Mouse (Mus musculus): Measurements from ENCODE around the gene Glrp1. TPM values are rescaled to one million over a fixed set of nuclear protein-coding genes. Genes with fewer than 3 reads are reported as not detected.

The Glrp1 gene
- total RNA-seq, 2 experiments from 2014 or later: not detected

DNA sequence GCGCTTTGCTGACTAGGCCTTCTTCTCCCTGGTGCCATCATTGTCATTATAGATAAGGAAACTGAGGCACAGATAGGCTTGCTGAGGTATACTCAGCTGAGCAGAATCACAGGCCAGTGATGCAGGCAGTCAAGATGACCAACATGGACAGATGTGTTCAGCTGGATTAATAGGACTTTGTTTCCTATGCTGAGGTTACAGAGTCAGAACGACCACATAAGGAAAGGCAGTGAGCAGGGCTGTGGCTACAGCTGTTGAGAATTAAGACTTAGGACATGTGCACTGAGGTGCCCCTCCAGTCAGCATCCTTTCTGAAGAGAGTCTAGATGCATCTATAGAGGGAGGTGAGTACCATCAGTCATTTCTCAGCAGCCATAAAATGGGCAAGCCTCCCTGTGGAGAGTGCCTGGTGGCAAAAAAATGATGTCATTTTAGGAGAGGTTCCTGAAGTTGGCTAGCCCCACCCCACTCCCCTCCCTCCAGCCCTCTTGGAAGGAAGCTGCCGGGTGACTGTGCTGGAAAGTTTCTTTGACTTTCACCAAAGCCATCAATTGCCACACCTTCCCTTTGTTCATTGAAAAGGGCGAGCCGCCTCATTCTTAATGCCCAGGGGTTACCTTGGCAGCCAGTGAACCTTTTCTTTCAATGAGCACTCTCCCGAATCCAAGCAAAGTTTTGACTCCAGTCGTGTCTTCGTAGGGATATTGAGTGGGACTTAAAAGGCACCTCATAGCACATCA lies 43.4 kb downstream of the Glrp1 start:
- ATAC-seq (replicated peaks; ENCODE audit: low FRiP score, poor library complexity, severe bottlenecking): no peak

DNA sequence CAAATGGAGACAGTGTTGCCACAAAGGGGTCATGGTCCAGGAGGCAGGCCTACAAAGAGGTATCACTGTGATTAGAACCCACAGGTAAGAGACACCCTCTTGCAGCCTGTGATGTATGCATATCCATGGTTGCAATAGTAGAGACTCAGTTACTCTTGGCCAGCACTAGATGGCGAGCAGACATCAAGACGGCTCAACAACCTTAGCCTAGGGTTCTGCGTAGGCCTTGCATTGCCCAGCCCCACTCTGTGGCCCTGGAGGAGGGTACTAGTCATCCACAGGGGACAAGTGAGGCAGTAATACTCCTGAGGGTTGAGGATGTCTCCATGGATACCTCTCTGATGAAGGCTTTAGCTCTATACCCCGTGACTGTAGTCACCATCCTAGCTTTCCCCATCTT lies 44.1 kb downstream of the Glrp1 start:
- 0 out of 2 replicates have a peak, but pooled peaks have one; percentile 31 for ATAC-seq (replicated peaks; ENCODE audit: low FRiP score, poor library complexity, severe bottlenecking)

DNA sequence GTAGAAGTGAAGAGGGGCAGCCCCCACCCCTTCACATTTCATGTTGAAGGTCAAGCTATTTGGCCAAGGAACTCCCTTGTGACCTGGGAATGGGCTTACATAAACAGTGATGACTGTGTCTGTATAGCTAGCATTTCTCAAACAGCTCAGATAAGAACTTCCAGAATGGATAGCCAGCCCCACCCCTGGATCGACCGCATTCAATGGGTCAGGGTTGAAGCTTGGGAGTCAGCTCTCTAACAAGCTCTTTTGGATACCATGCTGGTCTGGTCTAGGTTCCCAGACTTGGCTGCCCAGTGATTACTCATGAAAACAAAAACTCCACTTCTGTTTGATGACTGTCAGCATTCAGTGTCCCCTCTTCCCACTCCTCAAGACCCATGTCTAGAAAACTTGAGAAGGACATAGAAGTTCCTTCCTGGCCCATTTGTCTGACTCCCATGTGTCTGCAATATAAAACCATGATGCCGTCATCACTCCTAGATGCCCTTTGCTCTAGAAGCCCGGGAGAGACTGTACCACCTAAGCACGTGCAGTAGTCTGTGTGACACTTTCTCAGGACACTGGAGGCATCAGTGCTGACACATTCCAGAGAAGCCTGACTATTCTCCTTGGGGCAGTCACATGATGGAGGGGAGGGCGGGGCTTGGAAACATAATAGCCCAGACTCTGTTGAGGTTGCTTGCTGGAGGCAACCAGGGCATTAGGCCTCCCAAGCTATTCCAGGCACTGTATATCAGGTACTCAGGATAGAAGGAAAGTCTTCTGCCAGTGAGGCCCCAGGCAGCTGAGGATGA lies 45.6 kb downstream of the Glrp1 start:
- ATAC-seq (replicated peaks; ENCODE audit: low FRiP score, poor library complexity, severe bottlenecking): no peak

DNA sequence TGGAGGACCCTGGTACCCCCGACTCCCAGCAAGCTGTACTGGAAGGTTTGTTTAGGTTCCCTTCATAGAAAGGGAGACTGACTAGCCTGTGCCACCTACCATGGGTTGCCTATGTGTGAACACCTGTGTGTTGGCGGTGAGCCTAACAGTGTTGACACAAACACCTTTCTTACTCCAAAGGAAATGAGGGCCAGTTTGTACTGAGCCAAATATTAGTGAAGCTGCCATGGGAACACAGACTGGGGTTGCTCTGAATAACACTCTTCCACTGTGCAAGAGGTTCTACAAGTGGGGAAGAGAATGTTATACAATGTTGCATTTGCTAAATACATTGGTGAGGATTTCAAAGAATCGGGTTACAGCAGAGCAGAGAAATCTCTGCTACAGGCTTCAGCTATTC lies 46.6 kb downstream of the Glrp1 start:
- ATAC-seq (replicated peaks; ENCODE audit: low FRiP score, poor library complexity, severe bottlenecking): no peak

DNA sequence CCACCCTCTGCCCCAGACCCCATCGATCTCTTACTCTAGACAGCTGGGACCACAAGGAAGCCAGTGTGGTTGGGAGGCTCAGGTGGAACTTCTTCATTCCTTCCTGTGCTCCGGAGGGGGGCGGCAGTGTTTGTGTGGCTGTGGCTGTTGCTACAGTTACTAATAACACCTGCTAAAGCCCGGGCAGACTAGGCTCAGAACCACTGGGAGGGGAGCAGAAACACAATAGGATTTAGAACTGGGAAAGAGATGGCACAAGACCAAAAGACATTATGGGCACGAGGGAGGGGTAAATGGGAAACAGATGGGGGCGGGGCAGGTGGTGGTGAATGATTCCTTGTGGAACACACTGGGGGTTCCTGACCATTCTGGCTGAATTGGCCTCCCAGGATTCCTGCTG lies 47.4 kb downstream of the Glrp1 start:
- no peak for ATAC-seq (replicated peaks; ENCODE audit: low FRiP score, poor library complexity, severe bottlenecking)

DNA sequence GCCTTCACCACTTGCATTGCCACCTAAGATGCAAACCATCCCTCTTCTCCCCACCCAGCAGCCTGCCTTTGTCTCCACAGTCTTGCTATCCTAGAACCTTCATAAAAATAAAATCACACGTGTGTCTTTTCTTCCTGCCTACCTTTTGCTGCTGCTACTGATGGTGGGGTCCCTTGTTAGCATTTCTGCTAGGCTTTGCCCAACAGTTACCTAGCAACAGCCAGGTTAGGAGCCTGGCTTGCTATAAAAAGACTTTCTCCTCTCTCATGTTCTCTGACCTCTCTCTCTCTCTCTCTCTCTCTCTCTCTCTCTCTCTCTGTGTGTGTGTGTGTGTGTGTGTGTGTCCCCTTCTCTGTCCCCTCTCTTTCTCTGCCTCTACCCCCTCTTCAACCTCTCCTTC lies 48.8 kb downstream of the Glrp1 start:
- ATAC-seq (replicated peaks; ENCODE audit: low FRiP score, poor library complexity, severe bottlenecking): no peak

DNA sequence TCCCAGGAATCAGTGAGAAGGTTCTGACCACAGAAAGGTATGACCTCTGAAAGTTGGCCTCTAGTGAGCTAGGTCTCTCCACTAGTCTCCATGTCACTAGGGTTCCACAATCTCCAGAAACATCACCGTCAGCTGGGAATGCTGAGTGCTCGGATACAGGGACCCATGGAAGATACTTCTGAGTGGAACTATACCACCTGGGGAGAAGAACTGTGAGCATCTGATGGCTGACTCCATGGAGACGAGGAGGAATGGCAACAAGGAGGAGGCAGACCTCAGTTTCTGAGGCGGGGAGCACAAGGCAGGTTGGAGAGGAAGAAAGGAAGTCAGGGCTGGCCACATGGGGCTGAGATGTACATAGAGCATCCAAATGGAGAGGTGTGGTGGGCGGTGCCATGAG lies 50.2 kb downstream of the Glrp1 start:
- no peak for ATAC-seq (replicated peaks; ENCODE audit: low FRiP score, poor library complexity, severe bottlenecking)

DNA sequence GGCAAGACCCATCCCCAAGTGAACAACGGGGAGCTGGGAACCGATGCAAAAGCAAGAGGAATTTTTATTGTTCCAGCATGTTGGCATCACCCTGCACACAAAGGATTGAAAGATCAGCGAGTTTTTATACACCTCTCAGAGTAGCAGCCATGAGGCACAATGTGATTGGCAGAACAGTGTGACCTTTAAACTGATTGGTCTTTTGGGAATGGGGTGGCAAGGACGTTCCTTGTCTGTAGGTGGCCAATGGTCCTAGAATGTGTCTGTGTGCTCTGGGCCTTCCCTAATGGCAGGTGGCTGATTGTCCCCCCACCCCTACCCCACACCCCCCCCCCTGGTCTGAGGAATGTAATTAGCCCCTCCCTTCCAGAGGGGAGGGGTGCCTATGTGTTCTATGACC lies 50.7 kb downstream of the Glrp1 start:
- no peak for ATAC-seq (replicated peaks; ENCODE audit: low FRiP score, poor library complexity, severe bottlenecking)

DNA sequence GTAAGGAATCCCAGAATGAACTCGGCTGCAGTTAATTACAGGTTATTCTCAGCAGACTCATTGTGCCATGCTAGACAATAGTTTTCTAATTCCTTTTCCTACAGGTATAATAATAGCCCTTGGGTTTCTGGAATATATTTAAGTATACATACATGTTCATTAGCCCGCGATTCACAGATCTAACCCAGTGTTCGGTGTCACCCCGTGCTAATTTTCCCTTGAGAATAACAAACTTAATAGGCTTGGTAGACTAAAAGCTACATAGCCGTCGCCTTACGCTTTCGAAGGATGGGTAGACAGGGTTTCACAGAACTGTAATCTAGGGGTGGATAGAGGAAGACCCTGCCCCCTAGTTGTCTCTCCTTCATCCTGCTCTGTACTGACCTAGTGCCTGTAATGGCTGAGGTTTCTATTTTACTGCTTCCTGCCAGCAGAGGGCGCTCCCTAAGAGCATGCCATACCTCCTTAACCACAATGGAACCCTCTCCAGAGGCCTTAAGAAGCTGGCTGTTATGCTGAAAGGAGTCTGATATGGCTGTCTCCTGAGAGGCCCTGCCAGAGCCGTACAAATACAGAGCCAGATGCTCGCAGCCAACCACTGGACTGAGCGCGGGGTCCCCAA lies 53.3 kb downstream of the Glrp1 start:
- ATAC-seq (replicated peaks; ENCODE audit: low FRiP score, poor library complexity, severe bottlenecking): peak; percentile 64; the same call in 1 of the 2 replicates

DNA sequence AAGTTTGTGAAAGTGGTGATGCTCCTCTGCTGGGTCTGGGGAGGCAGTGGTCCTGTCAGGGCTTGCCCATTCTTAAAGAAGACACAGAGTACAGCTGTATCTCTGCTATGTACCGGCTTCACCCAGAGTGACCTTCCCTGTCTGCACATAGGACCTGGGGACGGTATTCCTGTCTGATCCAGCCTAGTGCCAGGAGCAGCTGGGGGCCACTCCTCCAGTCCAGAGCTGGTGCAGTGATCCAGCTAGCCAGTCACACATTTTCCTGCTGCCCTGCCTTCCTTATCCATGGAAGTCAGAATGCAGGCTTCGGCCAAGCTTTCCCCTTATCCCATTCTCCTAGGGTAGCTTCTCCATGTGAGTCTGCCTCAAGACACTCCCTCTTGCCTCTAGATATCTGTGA lies 54.1 kb downstream of the Glrp1 start:
- ATAC-seq (replicated peaks; ENCODE audit: low FRiP score, poor library complexity, severe bottlenecking): no peak

DNA sequence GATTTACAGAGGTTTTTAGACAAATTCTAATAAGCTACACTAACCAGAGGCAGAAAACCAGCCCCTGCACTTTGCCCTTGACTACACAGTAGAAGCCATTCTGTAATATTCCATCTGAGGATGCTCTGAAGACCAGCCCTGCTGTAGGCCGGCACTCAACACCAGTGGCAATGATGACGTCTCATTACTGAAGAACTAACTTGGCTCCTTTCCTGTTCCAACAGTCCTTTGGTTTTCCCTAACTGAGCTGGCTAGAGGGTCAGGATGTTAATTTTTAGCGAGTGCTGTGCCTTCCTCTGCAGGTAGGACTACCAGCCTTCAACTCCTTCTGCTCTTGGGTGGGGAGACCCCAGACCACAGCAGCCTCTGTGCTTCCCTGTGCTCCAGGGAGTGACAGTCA lies 55.2 kb downstream of the Glrp1 start:
- ATAC-seq (replicated peaks; ENCODE audit: low FRiP score, poor library complexity, severe bottlenecking): no peak

DNA sequence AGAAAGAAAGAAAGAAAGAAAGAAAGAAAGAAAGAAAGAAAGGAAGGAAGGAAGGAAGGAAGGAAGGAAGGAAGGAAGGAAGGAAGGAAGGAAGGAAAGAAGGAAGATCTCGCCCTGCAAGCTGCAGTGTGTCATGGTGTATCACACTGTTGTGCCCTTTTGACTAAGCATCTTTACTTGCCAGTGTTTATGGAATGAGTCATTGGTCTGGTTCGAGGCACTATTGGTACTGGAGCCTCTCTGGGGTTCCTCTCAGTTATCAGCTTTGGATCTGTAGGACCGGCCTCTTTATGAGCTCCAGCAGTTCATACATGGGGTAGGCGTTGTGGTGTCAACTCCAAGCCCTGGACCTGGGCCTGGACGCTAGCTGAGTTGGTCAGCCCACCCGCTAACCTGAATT lies 57.7 kb downstream of the Glrp1 start:
- no peak for ATAC-seq (replicated peaks; ENCODE audit: low FRiP score, poor library complexity, severe bottlenecking)

DNA sequence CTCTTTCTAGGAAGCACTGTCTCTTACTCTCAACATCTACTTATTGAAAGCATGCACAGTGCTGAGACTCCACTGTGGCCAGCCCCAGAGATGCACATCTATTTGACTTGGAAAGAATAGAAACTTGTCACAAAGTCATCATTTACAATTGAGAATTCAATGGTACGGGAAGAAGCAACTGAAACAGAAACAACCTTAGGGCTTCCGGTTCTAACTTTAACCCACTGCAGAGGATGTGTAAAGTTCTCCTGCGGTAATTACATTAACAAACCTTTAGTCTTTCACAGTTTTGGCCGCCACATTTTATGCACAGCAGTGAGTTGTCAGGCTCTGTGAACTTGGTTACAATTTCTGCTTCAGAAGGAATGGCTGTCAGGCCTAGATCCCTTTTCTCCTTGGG lies 59.2 kb downstream of the Glrp1 start:
- no peak for ATAC-seq (replicated peaks; ENCODE audit: low FRiP score, poor library complexity, severe bottlenecking)

Other genes with a start within 250 kb of the Glrp1 start
- 297 and 306 TPM in 2 replicates for gene Hjurp, start 232.4 kb downstream of the Glrp1 start, total RNA-seq (2015; ENCODE audit: low replicate concordance)
- gene Hjurp, start 232.4 kb downstream of the Glrp1 start, total RNA-seq (2017; ENCODE audit: low replicate concordance): 349 and 388 TPM in 2 replicates
- gene Trpm8, start 232.4 kb downstream of the Glrp1 start, total RNA-seq (2015; ENCODE audit: low replicate concordance): not detected in 2 replicates
- gene Trpm8, start 232.4 kb downstream of the Glrp1 start, total RNA-seq (2017; ENCODE audit: low replicate concordance): not detected in 2 replicates
- gene Spp2, start 103.1 kb downstream of the Glrp1 start, total RNA-seq (2015; ENCODE audit: low replicate concordance): not detected in 2 replicates
- not detected in 2 replicates for gene Spp2, start 103.1 kb downstream of the Glrp1 start, total RNA-seq (2017; ENCODE audit: low replicate concordance)
- 2.9 and 4.0 TPM in 2 replicates for gene Arl4c, start 192.2 kb upstream of the Glrp1 start, total RNA-seq (2015; ENCODE audit: low replicate concordance)
- 2.6 and 4.7 TPM in 2 replicates for gene Arl4c, start 192.2 kb upstream of the Glrp1 start, total RNA-seq (2017; ENCODE audit: low replicate concordance)